Mouse (Mus musculus) lung, postnatal 0 days (tissue): ENCODE results near the gene Farsb. TPM values are rescaled to one million over a fixed set of nuclear protein-coding genes. Genes with fewer than 3 reads are reported as not detected.

Source experiments
- ATAC-seq: fragments of 200-750 bp; cut with Nextera tagmentation; 2 replicates; pipeline ENCODE4 v1.8.0; 2017; ENCODE audit warnings: moderate library complexity
- DNase-seq: peaks from one replicate; pipeline ENCODE4 v3.0.0-alpha.2; 2016; ENCODE audit warnings: low spot score
- H3K27ac ChIP-seq: fragments of 300-500 bp; sonication (generic); 2 replicates; pipeline ENCODE4 v1.5.1; 2014; ENCODE audit warnings: antibody characterized with exemption, mild to moderate bottlenecking, low read length, mixed read lengths
- H3K27me3 ChIP-seq: fragments of 300-500 bp; sonication (generic); replicated peaks from 2 replicates; pipeline ENCODE4 v1.6.1; 2014; ENCODE audit warnings: low read length, mixed read lengths; ENCODE audit not compliant: insufficient read depth
- H3K36me3 ChIP-seq: fragments of 300-500 bp; sonication (generic); 2 replicates; pipeline ENCODE4 v1.6.1; 2014; ENCODE audit warnings: low read length, mixed read lengths; ENCODE audit not compliant: insufficient read depth
- H3K4me1 ChIP-seq: fragments of 300-500 bp; sonication (generic); 2 replicates; pipeline ENCODE4 v1.6.1; 2014; ENCODE audit warnings: antibody characterized with exemption, low read depth, low read length, mixed read lengths; ENCODE audit not compliant: insufficient read depth
- H3K4me2 ChIP-seq: fragments of 300-500 bp; sonication (generic); replicated peaks from 2 replicates; pipeline ENCODE4 v1.6.1; 2014; ENCODE audit warnings: low read depth, mild to moderate bottlenecking, low read length, moderate library complexity, mixed read lengths
- H3K4me3 ChIP-seq: fragments of 300-500 bp; sonication (generic); 2 replicates; pipeline ENCODE4 v1.5.1; 2014; ENCODE audit warnings: low read depth, low read length
- H3K9ac ChIP-seq: fragments of 300-500 bp; sonication (generic); replicated peaks from 2 replicates; pipeline ENCODE4 v1.6.1; 2014; ENCODE audit warnings: low read depth, mild to moderate bottlenecking
- H3K9me3 ChIP-seq: fragments of 300-500 bp; sonication (generic); 2 replicates; pipeline ENCODE4 v1.6.1; 2016; ENCODE audit warnings: low read length, mixed read lengths
- CTCF ChIP-seq: IDR thresholded peaks from 2 replicates; pipeline ENCODE4 v1.5.1; 2016; ENCODE audit warnings: antibody characterized with exemption, mild to moderate bottlenecking
- EP300 ChIP-seq: IDR thresholded peaks from 2 replicates; pipeline ENCODE4 v1.6.1; 2016; ENCODE audit warnings: antibody characterized with exemption, mild to moderate bottlenecking, control low read depth
- WGBS: fragments of 180-500 bp; shearing (Covaris S2); extraction: QIAGEN DNeasy Blood & Tissue Kit; methylation state at CpG from one replicate; pipeline ENCODE4 v1.1.7; 2014; 5-methylcytosine and 5-hydroxymethylcytosine counted together
- polyA plus RNA-seq: library from polyadenylated mRNA; unstranded; fragments of >200 nt; fragmentation: Nextera tagmentation; extraction: Ambion mirVana; gene quantifications from 2 replicates; pipeline ENCODE4 v1.2.1, GENCODE M21; 2015

Farsb gene
- polyA plus RNA-seq, 1 experiment from 2014 or later = 41.8 TPM

DNA sequence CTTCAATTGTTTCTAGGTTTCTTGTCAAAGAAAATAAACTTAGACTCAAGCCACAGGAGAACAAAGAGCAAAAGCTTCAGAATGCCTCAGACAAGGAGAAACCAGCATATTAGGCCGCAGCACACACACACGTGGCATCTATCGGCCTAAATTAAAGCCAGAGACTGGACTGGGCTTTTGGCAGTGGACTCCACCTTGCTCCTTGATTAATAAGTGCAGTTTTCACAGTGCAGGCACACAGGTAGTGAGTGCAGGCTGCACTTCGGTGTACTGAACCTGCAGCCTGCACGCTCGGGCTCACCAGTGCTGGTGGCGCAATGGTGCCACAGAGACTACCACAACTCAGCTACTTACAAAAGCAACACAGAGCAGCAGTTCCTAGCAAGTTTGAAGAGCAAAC is 45.6 kb downstream of the Farsb start:
- Histone ChIP-seq H3K4me2 (no peak overlapping the region), H3K4me1 (no peaks in the 10 kb centered on the region), H3K27ac (no peak overlapping the region), H3K36me3 (0 out of 2 replicates have a peak, but pooled peaks cover 6% of the 10 kb centered on the region), H3K27me3 (no peaks in the 10 kb centered on the region), H3K9ac (no peak overlapping the region), H3K9me3 (no peaks in the 10 kb centered on the region), H3K4me3 (no peak overlapping the region)
- DNase-seq (no peak), ATAC-seq (no peak)
- 91% methylated on average over 7 of the region's 7 CpGs for WGBS
- TF ChIP-seq CTCF = no peak
- no peak for TF ChIP-seq EP300

DNA sequence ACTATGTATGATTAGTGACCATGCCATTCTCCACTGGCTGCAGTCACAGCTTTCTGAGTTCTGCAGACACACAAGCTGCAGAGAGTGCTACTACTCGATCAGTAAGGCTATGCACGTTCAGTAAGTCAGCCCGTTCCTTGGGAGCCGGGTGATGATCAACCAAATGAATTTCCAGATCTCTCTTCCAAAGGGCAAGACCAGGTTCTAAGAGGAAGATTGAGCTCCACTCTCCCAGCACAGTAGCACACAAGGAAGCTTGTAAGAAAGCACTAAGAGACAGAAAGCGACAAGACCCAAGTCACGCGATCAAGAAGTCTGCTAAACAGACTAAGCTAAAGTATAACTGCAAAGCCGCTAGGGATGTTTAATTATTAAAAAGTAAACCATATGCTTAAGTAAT is 48.0 kb downstream of the Farsb start:
- H3K9ac ChIP-seq = no peak overlapping the region
- TF ChIP-seq EP300 (no peak), CTCF (no peak)
- no peaks in the 10 kb centered on the region for H3K4me1 ChIP-seq
- ATAC-seq (no peak), DNase-seq (no peak)
- no peaks in the 10 kb centered on the region for H3K9me3 ChIP-seq
- 90% methylated on average over 8 of the region's 8 CpGs for WGBS
- no peak overlapping the region for H3K4me3 ChIP-seq
- 0 out of 2 replicates have a peak, but pooled peaks cover 6% of the 10 kb centered on the region for H3K36me3 ChIP-seq
- no peak overlapping the region for H3K27ac ChIP-seq
- H3K27me3 ChIP-seq = no peaks in the 10 kb centered on the region
- H3K4me2 ChIP-seq = no peak overlapping the region

DNA sequence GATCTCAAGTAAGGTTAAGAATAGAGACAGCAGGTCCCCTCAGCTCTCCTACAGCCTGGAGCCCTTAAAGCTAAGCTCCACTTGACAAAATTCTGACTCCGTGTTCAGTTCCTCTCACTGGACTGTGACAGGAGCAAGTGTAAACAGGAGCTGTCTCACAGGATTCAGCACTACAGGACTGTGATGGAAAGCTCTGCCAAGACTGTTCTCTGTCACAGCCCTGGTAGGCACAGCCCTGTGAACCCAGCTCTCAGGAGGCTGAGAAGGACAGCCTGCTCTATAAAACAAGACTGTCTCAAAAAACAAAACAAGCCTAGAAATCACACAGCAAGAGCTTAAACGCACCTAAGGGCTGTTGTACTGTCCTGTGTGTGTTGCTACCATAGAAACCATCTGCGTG is 51.5 kb downstream of the Farsb start:
- Histone ChIP-seq H3K4me2 (no peak overlapping the region), H3K27me3 (no peaks in the 10 kb centered on the region), H3K9me3 (no peaks in the 10 kb centered on the region), H3K36me3 (0 out of 2 replicates have a peak, but pooled peaks cover 2% of the 10 kb centered on the region), H3K4me3 (no peak overlapping the region), H3K9ac (no peak overlapping the region), H3K4me1 (no peaks in the 10 kb centered on the region), H3K27ac (no peak overlapping the region)
- DNase-seq (peak; percentile 40), ATAC-seq (no peak)
- TF ChIP-seq CTCF (no peak), EP300 (no peak)
- WGBS = 63% methylated on average over 3 of the region's 3 CpGs

DNA sequence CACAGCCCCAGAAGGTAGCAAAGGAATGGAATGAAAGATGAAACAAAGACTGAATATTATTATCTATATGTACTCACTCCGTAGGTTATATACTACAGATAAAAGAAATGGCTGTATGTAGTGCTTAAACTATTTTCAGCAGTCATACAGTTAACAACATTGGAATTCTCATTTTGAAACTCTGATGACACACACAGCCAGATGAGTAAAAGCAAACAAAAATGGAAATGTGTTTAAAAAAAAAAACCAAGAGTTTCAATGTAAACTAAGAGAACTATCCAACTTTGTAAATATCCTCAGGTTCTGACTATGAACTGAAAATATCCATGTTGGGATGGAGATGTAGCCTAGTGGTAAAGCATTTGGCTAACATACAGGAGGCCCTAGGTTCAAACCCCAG is 52.3 kb downstream of the Farsb start:
- WGBS = 94% methylated on average over 1 of the region's 1 CpGs
- no peak for ATAC-seq

DNA sequence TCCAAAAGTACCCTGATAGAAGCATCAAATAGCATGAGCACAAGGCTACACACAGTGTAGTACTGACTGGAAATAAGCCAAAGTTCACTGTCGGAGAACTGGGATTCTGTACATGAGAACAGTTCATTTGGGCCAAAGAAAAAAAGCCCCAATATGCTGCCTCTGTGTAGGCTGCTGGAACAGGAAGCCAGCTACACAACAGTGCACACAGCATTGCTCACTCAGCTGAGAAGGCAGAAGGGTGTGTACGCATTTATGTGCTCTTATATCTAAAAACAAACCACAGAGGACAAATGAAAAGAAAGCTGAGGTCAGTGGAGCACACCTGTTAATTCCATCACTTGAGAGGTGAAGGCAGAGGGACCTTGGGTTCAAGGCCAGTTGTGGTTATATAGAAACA is 52.7 kb downstream of the Farsb start:
- no peak overlapping the region for H3K27ac ChIP-seq
- no peaks in the 10 kb centered on the region for H3K4me1 ChIP-seq
- H3K27me3 ChIP-seq = no peaks in the 10 kb centered on the region
- 63% methylated on average over 2 of the region's 2 CpGs for WGBS
- H3K9ac ChIP-seq = no peak overlapping the region
- TF ChIP-seq CTCF (no peak), EP300 (no peak)
- DNase-seq (no peak), ATAC-seq (no peak)
- no peak overlapping the region for H3K4me2 ChIP-seq
- no peaks in the 10 kb centered on the region for H3K9me3 ChIP-seq
- H3K36me3 ChIP-seq = no peaks in the 10 kb centered on the region
- H3K4me3 ChIP-seq = no peak overlapping the region

More for the DNA sequence above, 52.3 kb downstream of the Farsb start:
- Histone ChIP-seq H3K4me3 (no peak overlapping the region), H3K9ac (no peak overlapping the region), H3K27me3 (no peaks in the 10 kb centered on the region), H3K4me2 (no peak overlapping the region), H3K36me3 (no peaks in the 10 kb centered on the region), H3K27ac (no peak overlapping the region), H3K9me3 (no peaks in the 10 kb centered on the region), H3K4me1 (no peaks in the 10 kb centered on the region)
- DNase-seq = peak; percentile 30
- TF ChIP-seq EP300 (no peak), CTCF (no peak)

DNA sequence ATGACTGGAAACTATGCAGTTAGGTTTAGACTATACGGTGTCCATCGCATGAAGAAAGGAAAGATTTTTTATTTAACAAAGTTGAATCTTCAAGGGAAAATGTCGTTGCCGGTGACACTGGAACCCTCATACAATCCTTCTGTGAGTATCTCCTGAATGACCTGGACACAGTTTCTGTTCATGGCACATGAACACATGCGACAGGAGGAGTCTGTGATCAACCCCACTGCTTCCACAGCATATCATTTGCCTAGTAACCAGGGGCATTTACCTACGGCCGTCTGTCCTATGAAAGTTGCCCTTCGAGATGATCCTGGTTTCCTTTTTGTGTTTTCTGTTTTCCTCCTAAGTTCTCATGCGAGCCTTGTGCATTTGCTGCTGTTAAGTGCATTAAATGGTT is 55.2 kb downstream of the Farsb start:
- Histone ChIP-seq H3K27me3 (no peaks in the 10 kb centered on the region), H3K4me1 (no peaks in the 10 kb centered on the region), H3K36me3 (no peaks in the 10 kb centered on the region), H3K4me2 (no peak overlapping the region), H3K4me3 (no peak overlapping the region), H3K9ac (no peak overlapping the region), H3K27ac (no peak overlapping the region), H3K9me3 (no peaks in the 10 kb centered on the region)
- DNase-seq (no peak), ATAC-seq (no peak)
- WGBS = 94% methylated on average over 9 of the region's 9 CpGs
- TF ChIP-seq CTCF (no peak), EP300 (no peak)

DNA sequence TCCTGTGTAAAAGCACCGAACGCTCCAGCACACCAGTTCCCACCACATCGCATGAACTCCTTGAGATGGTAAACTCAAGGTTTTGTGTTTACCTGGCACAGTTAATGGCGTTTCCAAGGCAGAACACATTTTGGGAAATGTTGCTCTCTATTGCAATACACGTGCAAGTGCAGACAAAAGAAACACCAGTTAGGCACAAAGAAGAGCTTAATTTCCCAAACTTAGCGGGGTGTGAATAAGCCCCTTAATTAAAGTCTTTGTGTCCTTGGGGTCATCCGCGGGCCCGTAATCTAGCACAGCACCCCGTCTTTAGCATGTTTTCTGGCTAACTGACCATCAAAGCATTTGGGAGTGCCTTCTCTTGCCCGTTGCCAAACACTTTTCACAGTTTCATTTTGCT is 59.8 kb downstream of the Farsb start:
- WGBS = 89% methylated on average over 11 of the region's 11 CpGs
- DNase-seq (no peak), ATAC-seq (no peak)
- Histone ChIP-seq H3K27ac (no peak overlapping the region), H3K4me2 (no peak overlapping the region), H3K27me3 (no peaks in the 10 kb centered on the region), H3K36me3 (no peaks in the 10 kb centered on the region), H3K4me1 (0 out of 2 replicates have a peak, but pooled peaks cover 5% of the 10 kb centered on the region), H3K9ac (no peak overlapping the region), H3K9me3 (no peaks in the 10 kb centered on the region), H3K4me3 (no peak overlapping the region)
- no peak for TF ChIP-seq CTCF
- TF ChIP-seq EP300 = no peak
